Comparison of ENCODE assay signal across 18 mouse cellular contexts in the genomic region with DNA sequence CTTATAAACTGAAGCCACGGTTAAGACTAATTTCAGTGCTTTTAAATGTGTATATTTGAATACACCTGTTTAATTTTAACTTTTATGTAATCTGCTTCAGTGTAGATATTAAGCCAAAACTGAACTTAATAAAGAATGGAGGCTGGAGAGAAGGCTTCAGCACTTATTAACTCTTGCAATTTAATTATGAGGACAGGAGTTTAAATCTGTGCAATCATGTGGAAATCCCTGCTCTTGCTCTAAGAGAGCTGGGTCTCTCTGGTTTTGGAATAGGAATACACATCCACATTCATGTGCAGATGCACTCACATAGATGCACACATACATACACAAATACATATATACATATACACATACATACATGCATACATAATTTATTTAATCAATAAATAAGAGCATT.
"Had no signal": no experiment of that assay in that cellular context is flagged by ENCODE, and none has a peak within 500 bp of the region (broad histone marks: within the 10 kb centered on the region; RNA-seq: fewer than 3 reads in every experiment).

No protein-coding gene starts in this region.

- ATAC-seq: liver, postnatal 0 days; lung, postnatal 0 days; midbrain, embryonic 13.5 days; midbrain, embryonic 15.5 days had no signal

- H3K9ac ChIP-seq: liver, postnatal 0 days; lung, embryonic 15.5 days; midbrain, embryonic 13.5 days; midbrain, embryonic 15.5 days; neural tube, embryonic 12.5 days; stomach, embryonic 15.5 days had no signal

- H3K36me3 ChIP-seq: lung, embryonic 15.5 days; midbrain, embryonic 13.5 days; midbrain, embryonic 15.5 days; neural tube, embryonic 12.5 days; stomach, embryonic 15.5 days had no signal

- DNase-seq: liver, postnatal 0 days; lung, adult 2 months; lung, postnatal 14 days; lung, postnatal 36 days; right cerebral cortex, postnatal 14 days; thymus, adult 2 months; thymus, postnatal 25 days; thymus, postnatal 4 days had no signal

- H3K4me3 ChIP-seq: lung, embryonic 15.5 days; megakaryocyte, embryonic 14.5 days; midbrain, embryonic 13.5 days; midbrain, embryonic 15.5 days; neural tube, embryonic 12.5 days; stomach, embryonic 15.5 days had no signal

- H3K9me3 ChIP-seq: lung, embryonic 15.5 days; megakaryocyte, embryonic 14.5 days; midbrain, embryonic 13.5 days; midbrain, embryonic 15.5 days; neural tube, embryonic 12.5 days; stomach, embryonic 15.5 days had no signal

- H3K27me3 ChIP-seq: lung, embryonic 15.5 days; megakaryocyte, embryonic 14.5 days; midbrain, embryonic 13.5 days; midbrain, embryonic 15.5 days; neural tube, embryonic 12.5 days; stomach, embryonic 15.5 days had no signal

- H3K4me1 ChIP-seq: lung, embryonic 15.5 days; megakaryocyte, embryonic 14.5 days; midbrain, embryonic 13.5 days; midbrain, embryonic 15.5 days; neural tube, embryonic 12.5 days; stomach, embryonic 15.5 days had no signal

- H3K27ac ChIP-seq: lung, embryonic 15.5 days; macrophage; midbrain, embryonic 13.5 days; midbrain, embryonic 15.5 days; neural tube, embryonic 12.5 days; stomach, embryonic 15.5 days; stomach, postnatal 0 days had no signal

- H3K4me2 ChIP-seq: lung, embryonic 15.5 days; midbrain, embryonic 11.5 days; midbrain, embryonic 13.5 days; midbrain, embryonic 15.5 days; neural tube, embryonic 12.5 days; stomach, embryonic 15.5 days had no signal
